Mouse (Mus musculus): ENCODE measurements at regions not wholly inside any gene's neighbourhood (a gene's known extent, or its start where the extent isn't known, plus 50 kb on each side); places are given as distances from the start of the nearest gene placed in this dataset.

- TF ChIP-seq GATA1 (IDR thresholded peaks at IDR 0.05; ENCODE audit: borderline replicate concordance, low read length) (no peak), FLI1 (IDR thresholded peaks at IDR 0.05; ENCODE audit: low read length) (no peak)
Observed at GRCm38 (mm10) chr19:54360660-54361059, 316.7 kb downstream of the Adra2a start.

Data from megakaryocyte, embryonic 14.5 days (primary cell).